Mouse (Mus musculus) ES-E14 (cell line): ENCODE results near the gene St6galnac3. TPM values are rescaled to one million over a fixed set of nuclear protein-coding genes. Genes with fewer than 3 reads are reported as not detected.

ENCODE experiments used
- DNase-seq: peaks from one replicate; pipeline ENCODE4 v3.0.0-alpha.2; 2013; ENCODE audit warnings: low read depth, low spot score
- H3K27ac ChIP-seq: 2 replicates; pipeline ENCODE4 v1.5.1; 2012; ENCODE audit warnings: low read depth, mild to moderate bottlenecking, low read length, moderate library complexity, mixed read lengths; ENCODE audit not compliant: poor library complexity, insufficient read depth, severe bottlenecking
- H3K36me3 ChIP-seq: 2 replicates; pipeline ENCODE4 v1.6.1; 2012; ENCODE audit warnings: mild to moderate bottlenecking, low read length, moderate library complexity, mixed read lengths; ENCODE audit not compliant: control insufficient read depth, poor library complexity, insufficient read depth, severe bottlenecking
- H3K4me1 ChIP-seq, 2 experiments: fragments of 150-350 bp in 1 of 2; sonication (generic) in 1 of 2; 2 replicates each; pipeline ENCODE4 v1.6.1; 2012; ENCODE audit warnings: low read length in 2 of 2, mild to moderate bottlenecking in 1 of 2, mixed read lengths in 1 of 2; ENCODE audit not compliant: control insufficient read depth in 2 of 2, insufficient read depth in 2 of 2, poor library complexity in 1 of 2
- H3K4me3 ChIP-seq, 2 experiments: fragments of 150-350 bp in 1 of 2; sonication (generic) in 1 of 2; 2 replicates each; pipeline ENCODE4 v1.5.1; 2012; ENCODE audit warnings: low read length in 2 of 2, low read depth in 1 of 2, mild to moderate bottlenecking in 1 of 2, mixed read lengths in 1 of 2; ENCODE audit not compliant: insufficient read depth in 1 of 2, poor library complexity in 1 of 2, severe bottlenecking in 1 of 2
- H3K9ac ChIP-seq: 2 replicates; pipeline ENCODE4 v1.6.1; 2012; ENCODE audit warnings: low read depth, mild to moderate bottlenecking, low read length, mixed read lengths; ENCODE audit not compliant: poor library complexity, insufficient read depth, severe bottlenecking
- H3K9me3 ChIP-seq: fragments of 150-350 bp; sonication (generic); 2 replicates; pipeline ENCODE4 v1.6.1; 2012; ENCODE audit warnings: low read depth, mild to moderate bottlenecking, low read length; ENCODE audit not compliant: control insufficient read depth, insufficient read depth
- CHD2 ChIP-seq: IDR thresholded peaks from 2 replicates; pipeline ENCODE4 v1.6.1; 2014; ENCODE audit warnings: mild to moderate bottlenecking, low read depth, low read length, inconsistent platforms
- HCFC1 ChIP-seq: IDR thresholded peaks from 2 replicates; pipeline ENCODE4 v1.6.1; 2012; ENCODE audit warnings: low read length, inconsistent platforms, borderline replicate concordance; ENCODE audit not compliant: insufficient read depth
- MAFK ChIP-seq: IDR thresholded peaks from 2 replicates; pipeline ENCODE4 v1.6.1; 2014; ENCODE audit warnings: mild to moderate bottlenecking, low read depth, low read length, inconsistent platforms; ENCODE audit not compliant: insufficient read depth
- ZC3H11A ChIP-seq: IDR thresholded peaks from 2 replicates; pipeline ENCODE4 v1.6.1; 2012; ENCODE audit warnings: low read depth, mild to moderate bottlenecking, inconsistent platforms, low read length, borderline replicate concordance
- ZNF384 ChIP-seq: IDR thresholded peaks from 2 replicates; pipeline ENCODE4 v1.6.1; 2012; ENCODE audit warnings: low read depth, low read length, inconsistent platforms
- in situ Hi-C, 2 experiments: fragments of 600-800 bp; cut with MboI; formaldehyde crosslinking; loops; one replicate each; pipeline ENCODE4 v1.15.1; 2025; ENCODE audit warnings: low sequenced_read_pairs in 2 of 2, inconsistent platforms in 1 of 2; ENCODE audit not compliant: unreplicated experiment in 2 of 2
- total RNA-seq: library from RNA; depleted of rRNA; stranded (reverse); fragments of 300-350 nt; gene quantifications from 2 replicates; pipeline ENCODE4 v1.2.3, GENCODE M21; 2012

St6galnac3 gene
- total RNA-seq, 1 experiment = 3.8 TPM

DNA sequence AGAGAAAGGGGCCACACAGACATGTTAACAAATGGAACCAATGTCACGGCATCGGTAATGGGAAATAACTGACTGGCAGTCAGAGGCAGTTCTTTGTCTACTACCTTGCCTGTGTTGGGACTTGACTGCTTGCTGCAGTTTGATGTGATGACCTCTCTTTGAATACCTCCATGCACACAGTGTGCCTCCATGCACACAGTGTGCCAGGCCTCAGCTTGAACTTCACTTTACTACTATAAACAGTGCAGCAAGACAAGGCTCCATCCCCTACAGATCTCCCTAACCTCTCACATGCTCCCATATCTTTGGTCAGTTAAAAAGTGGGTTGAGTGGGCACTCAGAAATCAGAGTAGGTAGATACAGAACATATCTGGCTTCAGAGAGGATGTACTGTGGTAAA is 341.3 kb downstream of the St6galnac3 start:
- H3K4me1 ChIP-seq = peaks cover 0 to 6% of the 10 kb centered on the region in 2 experiments; a peak in 2 of 4 replicates
- no peak for DNase-seq
- H3K36me3 ChIP-seq = no peaks in the 10 kb centered on the region; the same call in 1 of the 2 replicates
- H3K9ac ChIP-seq = no peak overlapping the region
- in situ Hi-C loops = no loop called here
- H3K4me3 ChIP-seq = no peak overlapping the region
- TF ChIP-seq ZNF384 (no peak), ZC3H11A (no peak)
- H3K27ac ChIP-seq = no peak overlapping the region
- H3K9me3 ChIP-seq = no peaks in the 10 kb centered on the region

DNA sequence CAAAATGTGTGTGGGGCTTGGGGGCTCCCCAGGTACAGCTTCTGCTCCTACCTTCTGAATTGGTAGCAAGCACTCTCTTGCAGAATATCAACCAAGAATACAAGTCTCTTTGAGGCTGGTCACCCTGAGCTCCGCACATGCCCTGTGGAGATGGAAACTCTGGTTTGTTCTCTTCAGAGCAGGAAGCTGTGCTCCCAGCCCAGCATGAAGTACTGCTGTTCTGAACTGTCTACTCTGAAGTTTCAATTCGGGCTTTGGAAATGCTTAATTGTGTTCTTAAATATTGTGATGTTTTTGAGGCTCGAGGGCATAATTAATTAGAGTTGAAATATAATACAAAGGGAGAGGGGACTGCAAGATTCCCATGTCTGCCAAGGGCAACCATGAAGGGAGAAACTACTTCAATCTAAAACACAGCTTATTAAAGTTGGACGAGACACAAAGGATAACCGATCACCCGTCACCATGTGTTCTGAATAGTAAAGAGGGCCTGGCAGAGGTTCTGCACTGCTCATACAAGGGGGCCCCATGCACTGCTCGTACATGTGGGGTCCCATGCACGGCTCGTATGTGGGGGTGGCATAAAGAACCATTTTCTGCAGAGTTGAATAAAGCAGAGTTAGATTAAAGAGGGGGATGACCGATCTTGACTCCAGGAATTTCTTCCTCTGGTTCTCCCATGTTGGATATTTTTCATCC is 359.8 kb downstream of the St6galnac3 start:
- Histone ChIP-seq H3K9ac (no peak overlapping the region), H3K36me3 (no peaks in the 10 kb centered on the region), H3K4me1 (peaks cover 2 to 15% of the 10 kb centered on the region in 2 experiments; a peak in 3 of 4 replicates), H3K27ac (no peak overlapping the region), H3K9me3 (no peaks in the 10 kb centered on the region), H3K4me3 (no peak overlapping the region)
- in situ Hi-C loops = no loop called here
- no peak for TF ChIP-seq HCFC1
- no peak for TF ChIP-seq MAFK
- no peak for TF ChIP-seq ZC3H11A
- TF ChIP-seq ZNF384 = no peak
- no peak for TF ChIP-seq CHD2
- DNase-seq = no peak

DNA sequence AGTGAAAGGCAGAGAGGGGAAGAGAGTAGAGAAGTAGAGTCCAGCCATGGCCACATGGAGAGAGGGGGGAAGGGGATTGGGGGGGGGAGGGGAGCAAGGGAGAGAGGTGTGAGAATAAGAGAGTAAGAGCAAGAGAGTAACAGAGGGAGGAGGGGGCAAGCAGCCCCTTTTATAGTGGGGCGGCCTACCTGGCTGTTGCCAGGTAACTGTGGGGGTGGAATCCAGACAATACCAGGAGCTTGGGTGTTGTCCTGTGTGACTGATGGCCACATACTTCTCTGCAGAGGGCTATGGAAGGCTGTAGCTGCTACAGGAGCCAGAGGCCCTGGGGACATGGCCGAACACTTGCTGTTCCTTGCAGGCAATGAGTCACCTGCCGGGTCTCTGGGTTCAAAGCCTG is 360.6 kb downstream of the St6galnac3 start:
- TF ChIP-seq MAFK = no peak
- no peak for TF ChIP-seq ZNF384
- Histone ChIP-seq H3K9me3 (no peaks in the 10 kb centered on the region), H3K4me1 (peaks cover 2 to 15% of the 10 kb centered on the region in 2 experiments; a peak in 3 of 4 replicates), H3K36me3 (no peaks in the 10 kb centered on the region), H3K9ac (no peak overlapping the region), H3K27ac (no peak overlapping the region), H3K4me3 (no peak overlapping the region)
- in situ Hi-C loops = no loop called here
- no peak for DNase-seq

DNA sequence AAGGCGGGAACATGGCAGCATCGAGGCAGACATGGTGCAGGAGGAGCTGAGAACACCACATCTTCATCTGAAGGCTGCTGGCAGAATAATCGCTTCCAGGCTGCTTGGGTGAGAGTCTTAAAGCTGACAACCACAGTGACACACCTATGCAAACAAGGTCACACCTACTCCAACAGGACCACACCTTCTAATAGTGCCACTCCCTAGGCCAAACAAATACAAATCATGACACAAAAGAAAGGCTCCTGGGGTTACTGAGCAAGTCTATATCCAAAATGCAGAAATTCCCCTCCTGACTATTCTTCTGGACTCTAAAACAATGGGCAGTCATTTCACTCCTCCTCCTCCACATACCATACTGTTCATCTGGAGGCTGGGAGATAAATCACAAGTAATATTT is 365.0 kb downstream of the St6galnac3 start:
- peaks cover 7 to 21% of the 10 kb centered on the region in 2 experiments for H3K4me1 ChIP-seq

DNA sequence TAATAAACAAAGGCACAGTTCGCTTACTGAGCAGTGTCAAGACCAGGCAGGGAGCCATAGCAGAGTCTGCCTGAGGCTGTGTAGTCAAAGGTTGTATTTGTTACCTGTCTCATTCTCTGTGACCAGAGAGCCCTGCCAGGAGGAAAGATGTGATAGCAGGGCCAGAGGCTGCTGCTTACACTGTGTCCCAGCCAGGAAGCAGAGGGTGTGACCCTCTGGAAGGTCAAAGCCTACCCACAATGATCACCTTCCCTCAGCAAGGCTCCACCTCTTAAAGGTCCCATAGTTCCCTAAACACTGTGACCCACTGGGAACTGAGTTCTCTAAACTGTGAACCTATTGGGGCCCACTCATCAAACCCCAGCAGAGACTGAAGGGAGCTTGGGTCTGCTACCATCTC is 368.9 kb downstream of the St6galnac3 start:
- Histone ChIP-seq H3K4me1 (peaks cover 5 to 15% of the 10 kb centered on the region in 2 experiments; a peak in 3 of 4 replicates), H3K9ac (no peak overlapping the region), H3K36me3 (peaks cover 2% of the 10 kb centered on the region; the same call in 1 of the 2 replicates), H3K27ac (no peak overlapping the region), H3K4me3 (no peak overlapping the region), H3K9me3 (no peaks in the 10 kb centered on the region)
- TF ChIP-seq ZNF384 (no peak), HCFC1 (no peak), MAFK (no peak), ZC3H11A (no peak), CHD2 (no peak)
- DNase-seq = no peak
- in situ Hi-C loops = no loop called here

More for the DNA sequence above, 365.0 kb downstream of the St6galnac3 start:
- Histone ChIP-seq H3K4me3 (peak overlapping the region; percentile 50 to 61; a peak in 3 of 4 replicates), H3K9me3 (no peaks in the 10 kb centered on the region), H3K27ac (no peak overlapping the region; the same call in 1 of the 2 replicates), H3K36me3 (no peaks in the 10 kb centered on the region), H3K9ac (no peak overlapping the region)
- in situ Hi-C loops = no loop called here
- no peak for TF ChIP-seq CHD2
- TF ChIP-seq ZC3H11A = no peak
- no peak for TF ChIP-seq ZNF384
- no peak for TF ChIP-seq HCFC1
- DNase-seq = no peak
